Mouse (Mus musculus) embryo, embryonic 9.5 days (tissue): ENCODE measurements around the gene Tmem14a.
"Not testable (repeated sequence)": the region's sequence is repeated elsewhere in the genome, so short reads cannot be mapped to it uniquely, and the experiment has no call there.

ENCODE experiments used
- DNase-seq: peaks from one replicate; pipeline ENCODE4 v3.0.0-alpha.2; 2017; ENCODE audit errors: extremely low spot score

Gene Tmem14a

GRCm38 (mm10) chr1:21218489-21218919, at the start of gene Tmem14a:
TSS of gene Tmem14a (plus strand) at chr1:21218575.
- DNase-seq: peak; percentile 83

GRCm38 (mm10) chr1:21185196-21185595, 33.2 kb upstream of the Tmem14a start:
- DNase-seq: no peak

GRCm38 (mm10) chr1:21206241-21206640, 12.1 kb upstream of the Tmem14a start:
- no peak for DNase-seq

GRCm38 (mm10) chr1:21213537-21213936, 4.8 kb upstream of the Tmem14a start:
- DNase-seq: not testable (repeated sequence)

- DNase-seq: not testable (repeated sequence)
Measured at GRCm38 (mm10) chr1:21213991-21214692, 4.2 kb upstream of the Tmem14a start.

GRCm38 (mm10) chr1:21227756-21228395, 9.5 kb downstream of the Tmem14a start:
- no peak for DNase-seq

- not testable (repeated sequence) for DNase-seq
Measured at GRCm38 (mm10) chr1:21228740-21229722, 10.7 kb downstream of the Tmem14a start.

GRCm38 (mm10) chr1:21230376-21230775, 12.0 kb downstream of the Tmem14a start:
- no peak for DNase-seq

- DNase-seq: no peak
Measured at GRCm38 (mm10) chr1:21231744-21232464, 13.5 kb downstream of the Tmem14a start.

GRCm38 (mm10) chr1:21232516-21232915, 14.1 kb downstream of the Tmem14a start:
- DNase-seq: no peak

GRCm38 (mm10) chr1:21235359-21235758, 17.0 kb downstream of the Tmem14a start:
- DNase-seq: no peak

- no peak for DNase-seq
Measured at GRCm38 (mm10) chr1:21239911-21240898, 21.8 kb downstream of the Tmem14a start, which contains the start of gene Gsta3. TSS of gene Gsta3 (plus strand) at chr1:21240589.

- DNase-seq: no peak
Measured at GRCm38 (mm10) chr1:21241096-21241495, 22.7 kb downstream of the Tmem14a start.

- no peak for DNase-seq
Measured at GRCm38 (mm10) chr1:21244290-21244960, 26.1 kb downstream of the Tmem14a start.

GRCm38 (mm10) chr1:21246136-21246535, 27.8 kb downstream of the Tmem14a start:
- DNase-seq: no peak

- DNase-seq: no peak
Measured at GRCm38 (mm10) chr1:21247896-21248295, 29.5 kb downstream of the Tmem14a start.

- DNase-seq: no peak
Measured at GRCm38 (mm10) chr1:21248560-21249390, 30.4 kb downstream of the Tmem14a start.

GRCm38 (mm10) chr1:21251661-21252060, 33.3 kb downstream of the Tmem14a start:
- peak; percentile 22 for DNase-seq
